Comparison of ENCODE assay signal across 8 mouse cellular contexts in the genomic region with DNA sequence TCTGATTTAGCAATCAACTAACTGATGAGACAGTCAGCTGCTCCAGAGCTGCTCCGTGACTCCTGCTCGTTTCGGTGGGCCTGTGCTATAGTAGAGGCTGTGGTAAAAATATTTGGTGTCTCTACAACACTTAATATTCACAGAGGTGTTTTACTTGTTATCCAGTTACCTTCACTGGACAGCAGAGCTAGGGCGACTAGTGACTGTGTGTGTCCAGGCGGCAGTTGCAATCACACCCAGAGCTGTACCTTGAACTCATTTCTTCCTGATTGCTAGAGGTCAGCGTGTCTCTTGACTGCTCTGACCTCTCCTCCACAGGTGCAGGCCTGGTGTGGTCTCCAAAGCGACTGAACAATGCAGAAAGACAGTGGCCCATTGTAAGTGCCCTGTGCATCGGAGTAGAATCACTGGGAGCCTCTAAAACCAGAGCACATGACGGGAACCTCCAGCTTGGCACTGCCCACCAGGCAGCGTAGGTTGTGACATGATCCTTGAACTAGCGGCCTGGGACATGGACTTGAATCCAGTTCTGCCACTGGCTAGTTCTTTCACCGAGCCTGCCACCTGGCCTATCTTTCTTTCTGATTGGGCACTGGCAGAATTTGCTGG. TPM values are rescaled to one million over a fixed set of nuclear protein-coding genes. Genes with fewer than 3 reads are reported as not detected.
DNase-seq lines count a peak whose midpoint lies in the region; ATAC-seq and TF ChIP-seq lines count a peak whose summit lies in the region.

No protein-coding gene starts in this region.

- peak overlapping the region; percentile 65 to 93 (median 66) for H3K4me3 ChIP-seq in CH12.LX (replicated peaks in 1 of 3; ENCODE audit: low read depth in 2 of 3, low read length in 2 of 3, poor library complexity in 1 of 3)
- peak overlapping the region; percentile 73 for H3K4me3 ChIP-seq in forebrain, embryonic 10.5 days
- peak overlapping the region; percentile 70 for H3K4me3 ChIP-seq in kidney, embryonic 15.5 days (replicated peaks)
- peak overlapping the region; percentile 62 for H3K4me3 ChIP-seq in midbrain, embryonic 16.5 days (ENCODE audit: low read depth, low read length)

- H3K4me2 ChIP-seq in CH12.LX (ENCODE audit: insufficient read depth, low read depth, poor library complexity, severe bottlenecking) = peak overlapping the region; percentile 44
- H3K4me2 ChIP-seq in kidney, embryonic 15.5 days = peak overlapping the region; percentile 70
- H3K4me2 ChIP-seq in midbrain, embryonic 16.5 days (ENCODE audit: low read length) = peak overlapping the region; percentile 81

- no peak overlapping the region for H3K27ac ChIP-seq in CH12.LX (ENCODE audit: insufficient read depth, low read depth)
- H3K27ac ChIP-seq in forebrain, embryonic 10.5 days = peak overlapping the region; percentile 91
- peak overlapping the region; percentile 97 for H3K27ac ChIP-seq in kidney, embryonic 15.5 days
- peak overlapping the region; percentile 83; the same call in 1 of the 2 replicates for H3K27ac ChIP-seq in midbrain, embryonic 16.5 days (ENCODE audit: low read length)

- H3K36me3 ChIP-seq in CH12.LX (replicated peaks in 1 of 2; ENCODE audit: control insufficient read depth in 1 of 2, insufficient read depth in 1 of 2, low read length in 1 of 2) = peaks cover 49 to 76% of the 10 kb centered on the region in 2 experiments
- peaks cover 73% of the 10 kb centered on the region for H3K36me3 ChIP-seq in forebrain, embryonic 10.5 days (replicated peaks)
- H3K36me3 ChIP-seq in kidney, embryonic 15.5 days = peaks cover 72% of the 10 kb centered on the region
- H3K36me3 ChIP-seq in midbrain, embryonic 16.5 days (ENCODE audit: control insufficient read depth, insufficient read depth, low read length) = peaks cover 10% of the 10 kb centered on the region; the same call in 1 of the 2 replicates

- H3K27me3 ChIP-seq in CH12.LX (replicated peaks) = no peaks in the 10 kb centered on the region
- H3K27me3 ChIP-seq in forebrain, embryonic 10.5 days (ENCODE audit: poor library complexity, severe bottlenecking) = no peaks in the 10 kb centered on the region
- no peaks in the 10 kb centered on the region for H3K27me3 ChIP-seq in kidney, embryonic 15.5 days
- no peaks in the 10 kb centered on the region for H3K27me3 ChIP-seq in midbrain, embryonic 16.5 days (ENCODE audit: control insufficient read depth, insufficient read depth, low read depth, low read length)

- H3K9ac ChIP-seq in CH12.LX (ENCODE audit: insufficient read depth, low read depth) = peak overlapping the region; percentile 32
- H3K9ac ChIP-seq in kidney, embryonic 15.5 days = peak overlapping the region; percentile 65
- H3K9ac ChIP-seq in midbrain, embryonic 16.5 days (ENCODE audit: low read depth, low read length) = peak overlapping the region; percentile 72

- no peak for TF ChIP-seq POLR2A in CH12.LX (IDR thresholded peaks at IDR 0.05; ENCODE audit: low read depth, low read length)

- ATAC-seq in kidney, embryonic 15.5 days (replicated peaks; ENCODE audit: low FRiP score) = no peak
- ATAC-seq in midbrain, embryonic 16.5 days = peak; percentile 7; the same call in 1 of the 2 replicates
- ATAC-seq in inflammation-experienced regulatory T-cells, adult 6 months = no peak

- dilution Hi-C loops in CH12.LX (cut with MboI; ENCODE audit: extremely low pct_ligation_motif_present, extremely low pct_unique_long_range_greater_than_20kb, low sequenced_read_pairs) = no loop called here

- in situ Hi-C loops in CH12.LX (cut with MboI; ENCODE audit: low pct_ligation_motif_present, low pct_unique_long_range_greater_than_20kb, low sequenced_read_pairs) = loop anchor here (25.0 kb wide), 2 partner anchors 220 to 570 kb away; partner anchors contain the start of gene Smim13

- peaks cover 3 to 30% of the 10 kb centered on the region in 2 experiments; a peak in 3 of 4 replicates for H3K4me1 ChIP-seq in CH12.LX (ENCODE audit: control insufficient read depth in 1 of 2, insufficient read depth in 2 of 2)
- peaks cover 21% of the 10 kb centered on the region for H3K4me1 ChIP-seq in forebrain, embryonic 10.5 days
- H3K4me1 ChIP-seq in kidney, embryonic 15.5 days = peaks cover 15% of the 10 kb centered on the region
- H3K4me1 ChIP-seq in midbrain, embryonic 16.5 days (ENCODE audit: control insufficient read depth, insufficient read depth, low read length) = peaks cover 14% of the 10 kb centered on the region

- peaks cover 17% of the 10 kb centered on the region for H3K79me2 ChIP-seq in CH12.LX (replicated peaks; ENCODE audit: control insufficient read depth, extremely low read depth, insufficient read depth, poor library complexity, severe bottlenecking)

- TF ChIP-seq CTCF in CH12.LX (conservative IDR thresholded peaks at IDR 0.05 in 1 of 2, IDR thresholded peaks at IDR 0.05 in 1 of 2; ENCODE audit: low read depth in 2 of 2, low read length in 2 of 2) = no peak

- TF ChIP-seq EP300 in CH12.LX (IDR thresholded peaks at IDR 0.05; ENCODE audit: low read length) = no peak

- TF ChIP-seq RAD21 in CH12.LX (IDR thresholded peaks at IDR 0.05; ENCODE audit: low read depth, low read length) = no peak

- no peaks in the 10 kb centered on the region for H3K9me3 ChIP-seq in CH12.LX (replicated peaks; ENCODE audit: low read length)
- no peaks in the 10 kb centered on the region for H3K9me3 ChIP-seq in forebrain, embryonic 10.5 days
- no peaks in the 10 kb centered on the region for H3K9me3 ChIP-seq in kidney, embryonic 15.5 days (replicated peaks)
- H3K9me3 ChIP-seq in midbrain, embryonic 16.5 days (replicated peaks; ENCODE audit: control insufficient read depth, low read length, poor library complexity, severe bottlenecking) = no peaks in the 10 kb centered on the region

- 52% methylated on average over 12 of the region's 12 CpGs for WGBS in forebrain, embryonic 10.5 days
- 38% methylated on average over 12 of the region's 12 CpGs for WGBS in kidney, embryonic 15.5 days
- 40% methylated on average over 12 of the region's 12 CpGs for WGBS in midbrain, embryonic 16.5 days

- DNase-seq in cerebellum, adult 11-12 months = peak; percentile 18
- DNase-seq in cerebellum, adult 11 months = no peak
- peak; percentile 21 for DNase-seq in CH12.LX (ENCODE audit: extremely low read depth)
- DNase-seq in forebrain, embryonic 10.5 days (ENCODE audit: extremely low spot score, low spot score) = no peak
- no peak for DNase-seq in right cerebral cortex, postnatal 4 days

TF ChIP-seq in CH12.LX, 34 proteins besides CTCF, POLR2A, EP300 and RAD21:
- TF ChIP-seq E2F4 (IDR thresholded peaks at IDR 0.05; ENCODE audit: insufficient replicate concordance, low read depth, low read length) = no peak
- no peak for TF ChIP-seq ELF1 (IDR thresholded peaks at IDR 0.05; ENCODE audit: low read depth, low read length)
- TF ChIP-seq HCFC1 (IDR thresholded peaks at IDR 0.05; ENCODE audit: low read depth, low read length) = no peak
- no peak for TF ChIP-seq POLR2AphosphoS2 (IDR thresholded peaks at IDR 0.05; ENCODE audit: low read depth, low read length)
TF ChIP-seq in CH12.LX: peak in this region for 0.

RNA-seq across cellular contexts. Expression of gene Tmem14c, which starts 0.8 kb away (rescaled TPM):
- total RNA-seq in CH12.LX (2012; rRNA removed) = 140 and 182 TPM in 2 replicates
- 168 and 183 TPM in 2 replicates for total RNA-seq in CH12.LX (2014; rRNA removed)
- 178 and 183 TPM in 2 replicates for polyA plus RNA-seq in CH12.LX (2012; ENCODE audit: insufficient read length, low read depth)
- 223 and 224 TPM in 2 replicates for polyA plus RNA-seq in forebrain, embryonic 10.5 days (2016; fragmentation: Nextera tagmentation; extraction: Ambion mirVana)
- polyA plus RNA-seq in kidney, embryonic 15.5 days (2015; fragmentation: Nextera tagmentation; extraction: Ambion mirVana) = 207 and 214 TPM in 2 replicates
- polyA plus RNA-seq in midbrain, embryonic 16.5 days (2015; fragmentation: Nextera tagmentation; extraction: Ambion mirVana) = 107 and 117 TPM in 2 replicates
- polyA plus RNA-seq in inflammation-experienced regulatory T-cells, adult 6 months (2017; shearing (Covaris generic)) = 100 to 1,000 TPM; 130 to 207 (median 140) TPM

RNA-seq across cellular contexts. Expression of gene Pak1ip1, which starts 16.1 kb away (rescaled TPM):
- 54.8 and 55.1 TPM in 2 replicates for total RNA-seq in CH12.LX (2012; rRNA removed)
- 81.9 and 88.6 TPM in 2 replicates for total RNA-seq in CH12.LX (2014; rRNA removed)
- 65.4 and 66.1 TPM in 2 replicates for polyA plus RNA-seq in CH12.LX (2012; ENCODE audit: insufficient read length, low read depth)
- polyA plus RNA-seq in forebrain, embryonic 10.5 days (2016; fragmentation: Nextera tagmentation; extraction: Ambion mirVana) = 87.6 and 87.9 TPM in 2 replicates
- polyA plus RNA-seq in kidney, embryonic 15.5 days (2015; fragmentation: Nextera tagmentation; extraction: Ambion mirVana) = 67.8 and 68.5 TPM in 2 replicates
- polyA plus RNA-seq in midbrain, embryonic 16.5 days (2015; fragmentation: Nextera tagmentation; extraction: Ambion mirVana) = 53.9 and 64.8 TPM in 2 replicates
- polyA plus RNA-seq in inflammation-experienced regulatory T-cells, adult 6 months (2017; shearing (Covaris generic)) = 100 to 1,000 TPM in 1 of 3 experiments, 10 to 100 TPM in 2; 75.7 to 103 (median 84.7) TPM

Comparison
In these comparisons a context has a peak if more than half of its experiments do, and no peak if none do; other contexts are left out.
1. DNase-seq: peak in cerebellum, adult 11-12 months (single experiment) and CH12.LX (single experiment); none in cerebellum, adult 11 months (single experiment), forebrain, embryonic 10.5 days (single experiment) and right cerebral cortex, postnatal 4 days (single experiment).
2. Peak in every context shown above with its lines, with median percentiles within 50 percentile points of each other: H3K4me2 ChIP-seq, H3K4me3 ChIP-seq and H3K9ac ChIP-seq.